Mouse (Mus musculus): ENCODE data around the gene Capn1. TPM values are rescaled to one million over a fixed set of nuclear protein-coding genes. Genes with fewer than 3 reads are reported as not detected.

Capn1 gene
- polyA plus RNA-seq, 1 experiment from 2014 or later: 6.4 TPM

GRCm38 (mm10) chr19:5980477-5980876 lies 35.2 kb downstream of the Capn1 start:
- no peaks in the 10 kb centered on the region for H3K9me3 ChIP-seq
- H3K27ac ChIP-seq: no peak overlapping the region
- no peaks in the 10 kb centered on the region for H3K4me1 ChIP-seq
- no peak overlapping the region for H3K9ac ChIP-seq
- ATAC-seq (ENCODE audit: low FRiP score, low read depth): no peak
- no peak overlapping the region for H3K4me3 ChIP-seq
- H3K4me2 ChIP-seq (replicated peaks): no peak overlapping the region
- WGBS: 82% methylated on average over 9 of the region's 9 CpGs
- no peaks in the 10 kb centered on the region for H3K27me3 ChIP-seq (replicated peaks)
- H3K36me3 ChIP-seq: no peaks in the 10 kb centered on the region

- H3K27me3 ChIP-seq (replicated peaks): no peaks in the 10 kb centered on the region
These were observed 38.0 kb downstream of the Capn1 start for GRCm38 (mm10) chr19:5977717-5978116.

DNA sequence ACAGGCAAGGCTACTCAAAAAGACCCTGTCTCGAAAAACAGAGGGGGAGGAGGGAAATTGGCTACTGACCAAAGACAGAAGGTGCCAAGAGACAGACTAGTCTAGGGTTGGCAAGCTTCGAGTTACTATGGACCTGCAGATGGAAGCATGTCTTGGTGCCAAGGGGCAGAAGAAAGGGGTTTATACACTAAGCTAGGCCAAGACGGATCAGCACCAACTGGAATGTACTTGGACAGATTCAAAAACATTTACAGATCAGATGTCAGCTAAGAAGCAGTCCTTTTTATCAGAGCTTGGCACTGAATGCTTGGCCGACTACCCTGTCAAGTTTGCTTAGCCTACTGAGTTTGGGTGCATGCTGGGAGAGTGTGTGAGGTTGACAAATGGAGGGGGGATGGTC lies 40.0 kb downstream of the Capn1 start:
- Histone ChIP-seq H3K9ac (no peak overlapping the region), H3K4me1 (no peaks in the 10 kb centered on the region)
- 78% methylated on average over 4 of the region's 4 CpGs for WGBS

More at GRCm38 (mm10) chr19:5977717-5978116, 38.0 kb downstream of the Capn1 start:
- Histone ChIP-seq H3K27ac (no peak overlapping the region), H3K4me2 (replicated peaks) (no peak overlapping the region), H3K36me3 (no peaks in the 10 kb centered on the region), H3K4me3 (no peak overlapping the region), H3K9ac (no peak overlapping the region), H3K9me3 (no peaks in the 10 kb centered on the region), H3K4me1 (no peaks in the 10 kb centered on the region)
- WGBS: 81% methylated on average over 3 of the region's 3 CpGs
- no peak for ATAC-seq (ENCODE audit: low FRiP score, low read depth)

GRCm38 (mm10) chr19:5975112-5975511 lies 40.6 kb downstream of the Capn1 start:
- ATAC-seq (ENCODE audit: low FRiP score, low read depth): no peak
- Histone ChIP-seq H3K4me3 (no peak overlapping the region), H3K27ac (no peak overlapping the region), H3K4me1 (no peaks in the 10 kb centered on the region), H3K9ac (no peak overlapping the region), H3K36me3 (no peaks in the 10 kb centered on the region), H3K4me2 (replicated peaks) (no peak overlapping the region), H3K27me3 (replicated peaks) (no peaks in the 10 kb centered on the region), H3K9me3 (no peaks in the 10 kb centered on the region)
- WGBS: 81% methylated on average over 4 of the region's 4 CpGs

More for the DNA sequence above, 40.0 kb downstream of the Capn1 start:
- no peaks in the 10 kb centered on the region for H3K27me3 ChIP-seq (replicated peaks)
- no peaks in the 10 kb centered on the region for H3K9me3 ChIP-seq
- no peak for ATAC-seq (ENCODE audit: low FRiP score, low read depth)
- no peak overlapping the region for H3K4me3 ChIP-seq
- H3K4me2 ChIP-seq (replicated peaks): no peak overlapping the region
- H3K36me3 ChIP-seq: no peaks in the 10 kb centered on the region
- no peak overlapping the region for H3K27ac ChIP-seq

DNA sequence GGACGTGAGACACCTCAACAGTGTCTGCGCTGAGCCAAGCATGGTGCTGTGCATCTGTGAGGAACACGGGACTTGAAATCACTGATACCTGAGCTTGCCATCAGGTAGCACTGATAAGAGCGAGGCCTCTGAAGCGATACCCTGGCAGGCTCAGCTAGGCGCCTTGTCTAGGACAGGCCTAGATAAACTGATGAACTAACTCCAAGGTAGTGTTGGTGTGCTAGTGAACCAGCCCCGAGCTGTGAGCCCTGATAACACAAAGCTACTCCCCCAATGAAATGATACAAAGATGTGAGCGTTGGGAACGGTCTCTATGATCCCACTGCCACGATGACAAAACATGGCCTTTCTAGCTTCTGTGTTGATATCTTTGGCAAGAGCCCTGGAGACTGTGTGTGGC lies 48.0 kb downstream of the Capn1 start:
- H3K9me3 ChIP-seq: no peaks in the 10 kb centered on the region
- H3K27ac ChIP-seq: no peak overlapping the region
- no peak for ATAC-seq (ENCODE audit: low FRiP score, low read depth)
- no peaks in the 10 kb centered on the region for H3K27me3 ChIP-seq (replicated peaks)
- H3K36me3 ChIP-seq: no peaks in the 10 kb centered on the region
- H3K4me2 ChIP-seq (replicated peaks): no peak overlapping the region
- H3K9ac ChIP-seq: no peak overlapping the region
- no peak overlapping the region for H3K4me3 ChIP-seq
- 91% methylated on average over 10 of the region's 10 CpGs for WGBS
- peaks cover 15% of the 10 kb centered on the region for H3K4me1 ChIP-seq

DNA sequence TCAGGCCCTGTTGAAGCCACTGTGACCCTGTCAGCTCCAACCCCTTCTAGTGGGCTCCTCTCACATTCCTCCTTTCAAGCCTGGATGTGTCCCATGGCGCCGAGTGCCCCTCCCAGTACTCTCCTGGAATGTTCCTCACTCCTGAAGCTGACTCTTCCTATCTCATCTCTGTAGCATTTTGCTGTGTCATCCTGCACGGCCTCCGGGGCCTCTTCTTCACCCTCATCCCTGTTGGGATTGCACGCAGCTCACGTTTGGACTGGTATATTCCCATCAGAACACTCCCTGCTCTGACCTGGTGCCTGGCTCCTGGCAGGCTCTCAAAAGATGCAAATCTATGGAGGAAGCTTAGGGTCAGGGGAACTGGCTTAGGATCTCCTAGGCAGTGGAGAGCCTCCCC lies 48.9 kb downstream of the Capn1 start:
- H3K4me1 ChIP-seq: peaks cover 19% of the 10 kb centered on the region
- H3K27ac ChIP-seq: no peak overlapping the region
- H3K27me3 ChIP-seq (replicated peaks): no peaks in the 10 kb centered on the region
- no peak overlapping the region for H3K4me3 ChIP-seq
- no peak overlapping the region for H3K4me2 ChIP-seq (replicated peaks)
- H3K9ac ChIP-seq: no peak overlapping the region
- H3K9me3 ChIP-seq: no peaks in the 10 kb centered on the region
- WGBS: 80% methylated on average over 6 of the region's 6 CpGs
- no peaks in the 10 kb centered on the region for H3K36me3 ChIP-seq
- no peak for ATAC-seq (ENCODE audit: low FRiP score, low read depth)

- no peak overlapping the region for H3K4me3 ChIP-seq
- H3K4me1 ChIP-seq: peaks cover 19% of the 10 kb centered on the region
- no peaks in the 10 kb centered on the region for H3K9me3 ChIP-seq
- no peak overlapping the region for H3K9ac ChIP-seq
- no peak overlapping the region for H3K27ac ChIP-seq
- H3K27me3 ChIP-seq (replicated peaks): no peaks in the 10 kb centered on the region
- no peak overlapping the region for H3K4me2 ChIP-seq (replicated peaks)
- H3K36me3 ChIP-seq: peaks cover 6% of the 10 kb centered on the region; the same call in 1 of the 2 replicates
- ATAC-seq (ENCODE audit: low FRiP score, low read depth): no peak
- WGBS: 95% methylated on average over 2 of the region's 2 CpGs
These were observed 49.8 kb downstream of the Capn1 start for GRCm38 (mm10) chr19:5965910-5966309.

GRCm38 (mm10) chr19:5965280-5965679 lies 50.4 kb downstream of the Capn1 start:
- Histone ChIP-seq H3K9ac (no peak overlapping the region), H3K36me3 (peaks cover 6% of the 10 kb centered on the region; the same call in 1 of the 2 replicates), H3K4me2 (replicated peaks) (no peak overlapping the region; the same call in 1 of the 2 replicates), H3K4me1 (peaks cover 19% of the 10 kb centered on the region), H3K27ac (no peak overlapping the region), H3K4me3 (no peak overlapping the region), H3K27me3 (replicated peaks) (no peaks in the 10 kb centered on the region), H3K9me3 (no peaks in the 10 kb centered on the region)
- no peak for ATAC-seq (ENCODE audit: low FRiP score, low read depth)
- WGBS: 12% methylated on average over 4 of the region's 4 CpGs

GRCm38 (mm10) chr19:5964804-5965203 lies 50.9 kb downstream of the Capn1 start:
- Histone ChIP-seq H3K27me3 (replicated peaks) (no peaks in the 10 kb centered on the region), H3K4me3 (peak overlapping the region; percentile 65; the same call in 1 of the 2 replicates), H3K9me3 (no peaks in the 10 kb centered on the region), H3K27ac (no peak overlapping the region), H3K4me1 (peaks cover 19% of the 10 kb centered on the region), H3K36me3 (peaks cover 6% of the 10 kb centered on the region; the same call in 1 of the 2 replicates), H3K4me2 (replicated peaks) (peak overlapping the region; percentile 90), H3K9ac (no peak overlapping the region)
- WGBS: 86% methylated on average over 2 of the region's 2 CpGs
- no peak for ATAC-seq (ENCODE audit: low FRiP score, low read depth)

DNA sequence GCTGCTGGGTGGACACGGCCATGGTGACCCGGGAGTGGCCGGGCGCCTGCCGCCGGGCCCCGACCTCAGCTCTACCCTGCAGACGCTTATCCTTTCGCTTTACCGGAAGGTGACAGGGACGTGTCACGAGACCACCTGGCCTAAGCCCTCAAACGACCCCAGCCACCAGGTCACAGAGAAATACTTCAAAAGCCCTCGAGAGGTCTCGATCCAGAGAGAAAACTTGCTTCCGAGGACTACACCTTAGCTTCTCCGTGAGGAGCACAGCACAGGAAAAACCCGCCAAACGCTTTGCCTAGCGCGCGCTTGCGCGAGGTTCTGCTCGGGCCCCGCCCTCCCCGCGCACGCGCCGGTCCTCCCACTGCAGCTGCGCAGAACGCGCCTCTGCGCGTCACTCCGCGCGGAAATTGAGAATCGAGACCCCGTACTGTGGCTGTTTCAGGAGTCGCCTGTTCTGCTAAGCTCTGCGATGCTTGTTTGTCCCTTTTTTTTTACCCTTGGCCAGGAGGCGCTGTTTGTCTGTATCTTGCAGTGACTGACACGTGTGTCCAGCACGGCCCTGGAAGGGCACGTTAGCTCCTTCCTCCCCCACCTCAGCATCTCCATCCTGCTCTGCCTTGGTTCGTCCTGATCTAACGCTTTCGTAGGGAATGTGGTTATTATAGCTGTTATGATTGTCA lies 51.7 kb downstream of the Capn1 start, which contains the start of gene Pola2:
Pola2 (minus strand) TSS at position 320 of the 680 bp plus-strand sequence.
- Histone ChIP-seq H3K4me1 (peaks cover 19% of the 10 kb centered on the region), H3K9me3 (no peaks in the 10 kb centered on the region), H3K27ac (no peak within 1 kb of the TSS), H3K4me3 (peak within 1 kb of the TSS; percentile 65), H3K9ac (peak within 1 kb of the TSS; percentile 68), H3K4me2 (replicated peaks) (peak within 1 kb of the TSS; percentile 90), H3K27me3 (replicated peaks) (no peaks in the 10 kb centered on the region), H3K36me3 (peaks cover 11% of the 10 kb centered on the region)
- ATAC-seq (ENCODE audit: low FRiP score, low read depth): peak; percentile 80
- WGBS: 0% methylated on average over 50 of the region's 50 CpGs

- Histone ChIP-seq H3K9me3 (no peaks in the 10 kb centered on the region), H3K27me3 (replicated peaks) (no peaks in the 10 kb centered on the region), H3K36me3 (peaks cover 23% of the 10 kb centered on the region), H3K4me1 (peaks cover 19% of the 10 kb centered on the region), H3K4me2 (replicated peaks) (peak overlapping the region; percentile 90), H3K4me3 (no peak overlapping the region), H3K27ac (no peak overlapping the region), H3K9ac (no peak overlapping the region)
- no peak for ATAC-seq (ENCODE audit: low FRiP score, low read depth)
- 28% methylated on average over 1 of the region's 1 CpGs for WGBS
These were observed 53.0 kb downstream of the Capn1 start for GRCm38 (mm10) chr19:5962651-5963050.

DNA sequence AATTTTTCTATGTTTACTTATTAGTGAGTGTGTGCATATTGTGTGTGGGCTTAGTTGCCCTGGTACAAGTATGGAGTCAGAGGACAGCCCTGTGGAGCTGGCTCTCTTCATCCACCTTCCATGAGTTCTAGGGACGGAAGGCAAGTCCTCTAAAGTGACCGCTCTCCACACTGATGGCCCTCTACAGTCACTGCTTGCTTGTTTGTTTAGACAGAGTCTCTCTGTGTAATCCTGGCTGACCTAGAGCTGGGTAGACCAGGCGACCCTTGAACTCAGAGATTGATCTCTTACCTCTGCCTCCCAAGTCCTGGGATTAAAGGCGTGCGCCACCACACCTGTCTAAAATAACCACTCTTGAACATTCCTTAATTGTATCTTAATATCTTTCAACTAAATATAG lies 58.3 kb downstream of the Capn1 start:
- Histone ChIP-seq H3K36me3 (peaks cover 50% of the 10 kb centered on the region), H3K9ac (no peak overlapping the region), H3K27ac (no peak overlapping the region), H3K4me2 (replicated peaks) (no peak overlapping the region), H3K9me3 (no peaks in the 10 kb centered on the region), H3K4me1 (0 out of 2 replicates have a peak, but pooled peaks cover 2% of the 10 kb centered on the region), H3K27me3 (replicated peaks) (no peaks in the 10 kb centered on the region), H3K4me3 (no peak overlapping the region)
- 88% methylated on average over 5 of the region's 5 CpGs for WGBS
- ATAC-seq (ENCODE audit: low FRiP score, low read depth): no peak

GRCm38 (mm10) chr19:5956685-5957084 lies 59.0 kb downstream of the Capn1 start:
- peaks cover 56% of the 10 kb centered on the region for H3K36me3 ChIP-seq
- no peaks in the 10 kb centered on the region for H3K4me1 ChIP-seq
- no peaks in the 10 kb centered on the region for H3K27me3 ChIP-seq (replicated peaks)
- H3K4me3 ChIP-seq: no peak overlapping the region
- WGBS: 40% methylated on average over 3 of the region's 3 CpGs
- no peak for ATAC-seq (ENCODE audit: low FRiP score, low read depth)
- H3K9ac ChIP-seq: no peak overlapping the region
- no peak overlapping the region for H3K27ac ChIP-seq
- H3K4me2 ChIP-seq (replicated peaks): no peak overlapping the region
- H3K9me3 ChIP-seq: no peaks in the 10 kb centered on the region

Data from neural tube, embryonic 12.5 days (tissue).